Mouse (Mus musculus) heart, postnatal 4 days (tissue): ENCODE data around the gene Wnt5a. TPM values are rescaled to one million over a fixed set of nuclear protein-coding genes. Genes with fewer than 3 reads are reported as not detected.

Experiments
- DNase-seq: peaks from one replicate; pipeline ENCODE4 v3.0.0; 2021
- total RNA-seq, 2 experiments: library from RNA; stranded (reverse); gene quantifications; 2 replicates each; pipeline ENCODE4 v1.2.3; 2021

The Wnt5a gene
- 10 to 100 TPM; 12.7 to 13.5 TPM for total RNA-seq

GRCm38 (mm10) chr14:28504101-28505050, at the start of gene Wnt5a:
Wnt5a (plus strand) TSS chr14:28504750.
- DNase-seq, result peak; percentile 54

DNA sequence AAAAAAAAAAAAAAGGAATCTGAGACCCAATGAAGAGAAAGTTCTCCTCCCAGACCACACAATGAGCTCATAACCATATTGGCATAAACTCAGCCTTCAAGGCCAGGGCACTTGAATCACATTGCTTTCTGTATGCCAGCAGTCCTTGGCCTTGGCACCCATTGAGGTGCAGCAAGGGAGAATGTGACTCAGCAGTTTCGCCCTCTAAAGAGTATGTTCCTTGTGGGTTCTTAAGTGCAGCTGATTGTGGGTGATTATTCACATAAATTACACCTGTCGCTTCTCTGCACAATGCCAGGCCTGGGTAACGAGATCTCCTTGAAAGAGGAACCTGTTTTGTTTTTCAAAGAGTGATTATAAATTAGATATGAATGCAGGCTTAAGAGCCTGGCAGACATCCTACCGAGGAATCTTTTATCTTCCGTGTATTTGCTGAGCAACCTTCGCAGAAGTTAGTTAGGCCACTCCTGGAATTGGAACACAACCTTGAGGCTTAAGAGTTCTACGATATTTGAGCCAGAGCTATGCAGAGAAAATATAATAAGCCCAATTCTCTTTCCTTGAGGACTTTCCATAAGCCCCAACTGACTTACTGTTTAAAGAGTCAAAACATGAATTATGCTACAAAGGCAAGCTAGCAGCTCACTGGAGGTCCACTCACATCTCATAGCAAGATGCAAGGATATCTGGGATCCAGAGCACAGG, 48.0 kb upstream of the Wnt5a start:
- DNase-seq, result peak; percentile 20

DNA sequence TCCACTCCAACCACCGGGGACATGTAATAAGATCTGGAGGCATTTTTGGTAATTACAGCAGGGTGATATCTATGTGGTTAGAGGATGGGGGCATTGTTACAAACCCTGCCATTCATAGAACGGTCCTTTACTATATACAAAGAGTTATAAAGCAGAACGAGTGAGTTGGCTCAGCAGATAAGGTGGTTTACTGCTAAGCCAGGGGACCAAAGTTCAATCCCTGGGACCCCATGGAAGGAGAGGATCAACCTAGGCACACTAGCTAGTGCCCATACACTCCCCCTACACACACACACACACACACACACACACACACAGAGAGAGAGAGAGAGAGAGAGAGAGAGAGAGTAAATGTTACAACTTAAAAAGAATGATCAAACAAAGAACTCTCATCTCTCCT, 47.1 kb upstream of the Wnt5a start:
- no peak for DNase-seq

DNA sequence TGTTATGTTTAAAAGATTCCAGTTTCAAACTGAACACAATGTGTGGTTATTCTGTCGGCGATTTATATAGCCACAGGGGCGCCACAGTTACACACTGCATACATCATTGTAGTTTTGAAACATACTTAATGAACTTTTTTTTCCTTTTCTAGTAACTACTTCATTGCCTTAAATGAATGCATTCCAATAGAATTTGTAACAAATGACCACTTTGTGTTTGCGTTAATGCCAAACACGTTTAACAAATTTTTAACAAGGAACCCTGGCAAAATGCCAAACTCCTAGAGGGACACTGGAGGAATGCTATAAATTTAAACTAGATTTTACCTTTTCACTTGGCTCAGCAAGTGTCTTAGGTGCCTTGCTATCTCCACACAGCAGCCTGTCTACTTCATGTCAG, 36.6 kb upstream of the Wnt5a start:
- no peak for DNase-seq

DNA sequence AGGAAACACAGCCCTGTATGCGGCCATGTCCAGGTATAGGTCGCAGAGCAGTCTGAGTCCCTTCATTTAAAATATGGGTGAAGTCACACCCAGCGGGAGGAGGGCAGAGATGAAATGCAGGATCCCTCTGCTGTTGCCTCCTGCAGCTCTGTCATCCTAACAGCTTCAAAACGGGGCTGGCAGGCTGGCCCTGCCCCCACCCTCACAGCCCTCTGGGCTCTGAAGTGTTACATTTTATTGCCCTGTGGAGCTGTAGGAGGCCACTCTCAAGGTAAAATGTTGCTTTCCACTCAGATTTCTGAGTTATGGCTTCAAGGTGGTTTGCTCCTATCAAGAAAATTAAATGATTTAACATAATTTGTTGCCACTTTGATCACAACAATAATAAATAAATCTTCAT, 34.9 kb upstream of the Wnt5a start:
- no peak for DNase-seq

- DNase-seq, result no peak
These were observed 34.3 kb upstream of the Wnt5a start for GRCm38 (mm10) chr14:28470212-28470611.

DNA sequence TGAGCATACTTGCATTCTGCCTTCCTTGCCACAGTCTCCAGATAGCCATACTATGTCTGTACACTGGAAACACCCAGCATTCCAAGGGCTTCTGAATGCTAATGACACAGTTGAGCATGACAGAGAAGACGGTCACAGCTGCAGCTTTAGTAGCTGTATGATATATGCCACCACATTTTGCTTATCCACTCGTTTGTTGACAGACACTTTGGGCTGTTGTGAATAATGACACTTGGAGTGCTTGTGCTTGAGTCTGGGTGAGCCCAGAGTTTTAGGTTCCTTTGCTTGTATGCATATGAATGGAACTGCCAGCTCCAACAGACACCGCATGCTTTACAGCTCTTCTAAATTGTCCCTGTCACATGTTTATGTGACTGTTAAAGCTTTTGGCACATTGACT, 29.5 kb upstream of the Wnt5a start:
- DNase-seq, result no peak

DNA sequence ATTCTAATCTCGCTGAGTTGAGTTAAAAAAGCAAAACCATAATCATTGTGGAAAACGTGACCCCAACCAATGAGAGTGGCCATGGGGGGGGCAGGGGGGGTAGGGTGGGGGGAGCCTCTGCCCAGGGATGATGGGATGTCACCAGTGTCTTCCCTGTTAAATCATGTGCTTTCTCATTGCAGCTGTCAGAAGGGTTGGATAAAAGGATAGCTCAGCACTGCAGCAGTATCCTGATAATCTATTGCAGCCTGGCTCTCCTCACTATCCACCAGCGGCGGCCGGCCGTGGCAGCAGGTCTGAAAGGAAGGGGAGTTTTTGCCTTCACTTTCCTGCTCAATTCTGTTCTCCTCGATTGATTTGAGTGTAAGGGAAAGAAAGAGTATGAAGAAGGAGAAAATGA, 29.1 kb upstream of the Wnt5a start:
- no peak for DNase-seq

GRCm38 (mm10) chr14:28476746-28477145, 27.8 kb upstream of the Wnt5a start:
- DNase-seq, result no peak

GRCm38 (mm10) chr14:28480866-28481265, 23.7 kb upstream of the Wnt5a start:
- DNase-seq, result no peak

DNA sequence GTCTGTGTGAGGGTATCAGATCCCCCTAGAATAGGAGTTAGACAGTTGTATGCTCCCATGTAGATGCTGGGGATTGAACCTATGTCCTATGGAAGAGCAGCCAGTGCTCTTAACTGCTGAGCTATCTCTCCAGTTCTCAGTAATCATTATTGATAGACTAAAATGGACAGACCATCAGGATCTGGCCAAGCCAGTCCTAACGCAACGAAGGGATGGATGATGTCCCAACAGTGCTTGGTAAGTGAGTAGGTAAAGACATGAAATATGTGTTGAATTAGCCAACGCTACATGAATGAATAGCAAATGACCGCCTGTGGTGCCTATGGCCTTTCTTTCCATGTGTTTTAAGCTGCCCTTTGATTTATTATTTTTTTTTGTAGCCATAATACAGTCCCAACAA, 10.7 kb upstream of the Wnt5a start:
- no peak for DNase-seq

- DNase-seq, result no peak
These were observed 10.3 kb upstream of the Wnt5a start for GRCm38 (mm10) chr14:28494273-28494672.

- no peak for DNase-seq
These were observed 3.2 kb upstream of the Wnt5a start for GRCm38 (mm10) chr14:28501216-28501878.

GRCm38 (mm10) chr14:28503276-28503675, 1.3 kb upstream of the Wnt5a start:
- DNase-seq, result no peak

DNA sequence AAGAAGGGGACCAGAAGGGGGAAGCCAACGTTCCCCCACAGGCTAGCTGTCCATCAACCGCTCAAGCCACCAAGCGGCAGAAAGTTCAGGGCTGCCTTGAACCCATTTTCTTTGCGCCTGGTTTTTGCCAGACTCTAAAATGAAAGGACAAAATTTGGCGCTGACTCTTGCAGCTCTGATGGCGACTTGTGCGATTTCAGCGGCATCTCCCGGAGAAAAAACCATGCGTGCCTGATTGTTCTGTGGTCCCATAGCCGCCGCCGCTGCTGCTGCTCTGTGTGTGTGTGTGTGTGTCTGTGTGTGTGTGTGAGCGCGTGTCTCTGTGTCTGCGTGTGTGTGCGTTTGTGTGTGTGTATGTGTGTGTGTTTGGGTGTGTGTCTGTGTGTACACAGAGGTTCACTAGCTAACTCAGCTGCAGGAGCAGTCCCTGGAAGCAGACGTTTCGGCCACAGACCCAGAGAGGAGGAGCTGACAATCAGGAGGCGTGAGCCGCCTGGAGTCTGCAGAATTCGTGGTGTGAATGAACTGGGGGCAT, 568 bp downstream of the Wnt5a start:
- peak; percentile 55 for DNase-seq

DNA sequence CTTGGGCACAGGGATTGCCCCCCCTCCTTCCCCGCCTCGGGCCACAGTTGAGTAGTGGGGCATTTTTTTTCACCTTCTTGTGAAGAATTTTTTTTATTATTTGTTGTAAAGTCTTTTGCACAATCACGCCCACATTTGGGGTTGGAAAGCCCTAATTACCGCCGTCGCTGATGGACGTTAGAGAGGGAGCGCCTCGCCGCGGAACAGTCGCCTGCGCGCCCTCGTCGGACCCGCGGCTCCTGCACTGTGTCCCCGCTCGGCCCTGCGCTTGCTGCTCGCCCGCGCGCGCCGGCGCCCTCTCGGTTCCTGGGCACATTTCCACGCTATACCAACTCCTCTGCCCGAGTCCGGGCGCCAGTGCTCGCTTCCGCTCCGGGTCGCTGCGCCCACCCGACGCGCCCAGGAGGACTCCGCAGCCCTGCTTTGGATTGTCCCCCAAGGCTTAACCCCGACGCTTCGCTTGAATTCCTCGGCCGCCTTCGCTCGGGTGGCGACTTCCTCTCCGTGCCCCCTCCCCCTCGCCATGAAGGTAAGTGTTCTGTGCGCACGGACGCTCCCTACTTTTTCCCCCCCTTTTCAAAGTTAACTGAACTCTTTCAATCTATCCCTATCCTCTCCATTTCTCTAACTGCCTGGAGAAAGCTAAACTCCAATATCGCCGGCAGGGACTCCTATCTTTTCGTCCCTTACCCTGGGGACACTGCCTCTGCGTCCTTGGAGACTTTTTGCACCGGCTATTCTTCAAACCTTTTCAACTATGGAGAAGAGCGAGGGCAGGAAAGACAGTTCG, 1.2 kb downstream of the Wnt5a start:
- peak; percentile 35 for DNase-seq

DNA sequence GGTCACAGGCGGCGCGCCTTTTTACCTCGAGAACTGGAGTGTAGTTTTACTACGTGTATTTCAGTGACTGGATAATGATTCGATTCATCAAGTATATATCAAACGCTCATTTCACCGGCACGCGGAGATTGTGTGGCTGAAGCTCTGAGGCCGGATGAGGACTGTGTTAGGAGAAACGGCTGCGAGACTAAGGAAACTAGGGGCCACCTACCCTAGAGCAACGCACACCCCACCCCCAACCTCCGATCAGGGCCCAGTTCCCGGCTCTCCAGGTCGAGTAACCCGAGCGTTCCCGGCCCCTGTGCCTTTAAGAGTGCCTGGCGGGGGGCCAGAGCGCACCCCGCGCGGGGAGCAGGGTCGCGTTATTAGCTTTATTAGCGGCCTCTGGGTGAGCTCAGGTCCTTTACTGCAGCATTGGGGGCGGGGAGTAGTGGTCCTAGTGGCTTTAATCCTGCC, 1.9 kb downstream of the Wnt5a start:
- DNase-seq, result peak; percentile 65

- no peak for DNase-seq
These were observed 2.5 kb downstream of the Wnt5a start for GRCm38 (mm10) chr14:28507011-28507410.

GRCm38 (mm10) chr14:28507471-28507870, 2.9 kb downstream of the Wnt5a start:
- peak; percentile 80 for DNase-seq

DNA sequence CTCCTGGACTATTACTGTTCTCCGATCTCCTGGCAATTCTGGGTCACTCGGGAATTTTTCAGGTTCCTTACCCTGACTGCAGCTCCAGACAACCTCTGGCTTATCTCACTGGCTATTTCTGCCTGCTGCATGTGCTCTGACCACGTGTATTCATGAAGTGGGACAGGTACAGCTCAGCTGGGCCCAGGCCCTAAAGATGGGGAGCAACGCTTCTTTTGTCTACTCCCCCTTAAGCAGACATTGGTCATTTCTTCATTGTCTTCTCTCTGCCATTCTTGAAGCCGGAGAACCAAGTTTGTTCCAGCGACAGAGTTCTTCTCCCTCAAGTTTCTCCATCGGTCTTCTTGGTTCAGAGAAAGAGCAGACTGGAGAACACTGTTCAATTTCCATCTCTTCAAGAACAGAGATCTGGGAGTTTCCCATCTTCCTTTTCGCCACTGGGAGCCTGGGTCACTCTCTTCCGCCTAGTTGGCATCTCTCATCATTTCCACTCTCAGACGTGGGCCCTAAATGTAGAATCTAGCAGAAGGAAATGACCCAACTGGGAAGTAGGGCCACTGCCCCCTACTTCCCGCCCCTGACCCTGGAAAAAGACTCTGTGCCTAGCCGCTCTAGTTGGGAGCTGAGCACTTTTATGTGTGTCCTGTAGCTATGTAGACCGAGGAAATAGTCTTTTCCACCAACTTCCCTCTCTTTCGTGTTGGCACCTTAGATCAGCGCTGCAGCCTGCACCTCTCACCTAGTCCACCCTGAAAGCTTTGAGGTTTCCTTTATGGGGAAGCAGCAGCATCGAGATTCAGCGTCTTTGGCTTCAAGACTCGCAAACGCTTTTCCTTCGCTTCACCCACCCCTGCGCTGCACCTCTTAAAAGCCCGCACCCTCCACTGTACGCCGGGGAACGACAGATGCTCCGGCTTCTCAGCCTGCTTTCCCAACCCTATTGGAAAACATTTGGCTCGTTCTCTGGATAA, 4.0 kb downstream of the Wnt5a start:
- DNase-seq, result no peak
